Mouse (Mus musculus): ENCODE results near the gene Epyc.
"Not testable (repeated sequence)": the region's sequence is repeated elsewhere in the genome, so short reads cannot be mapped to it uniquely, and the experiment has no call there.

The Epyc gene

DNA sequence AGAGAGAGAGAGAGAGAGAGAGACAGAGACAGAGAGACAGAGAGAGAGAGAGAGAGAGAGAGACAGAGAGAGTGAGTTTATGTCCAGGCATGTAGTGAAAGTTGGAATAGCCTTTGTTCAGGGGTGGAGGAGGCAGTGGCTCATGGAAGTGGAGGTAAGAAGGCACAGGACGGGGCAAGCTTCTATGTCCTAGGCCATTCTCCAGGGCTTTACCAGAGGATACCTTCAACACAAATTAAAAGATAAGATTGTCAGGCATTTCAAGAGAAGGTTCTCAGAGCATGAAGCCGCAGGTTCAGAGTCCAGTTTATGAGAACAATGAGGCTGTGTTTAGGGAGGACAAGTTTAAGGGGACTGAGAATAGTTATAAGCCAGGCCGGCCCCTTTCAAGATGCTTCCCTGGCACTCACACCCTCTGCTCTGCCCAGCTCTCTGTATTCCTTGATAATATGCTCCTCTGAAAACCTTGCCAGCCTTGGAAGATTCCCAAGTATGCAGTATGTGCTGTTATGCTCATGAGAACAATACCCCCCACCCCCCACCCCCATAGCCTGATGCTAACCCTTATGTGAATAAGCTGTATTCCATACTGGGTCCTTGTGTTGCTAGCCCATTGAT, 71.5 kb downstream of the Epyc start:
- DNase-seq: peak; percentile 59

DNA sequence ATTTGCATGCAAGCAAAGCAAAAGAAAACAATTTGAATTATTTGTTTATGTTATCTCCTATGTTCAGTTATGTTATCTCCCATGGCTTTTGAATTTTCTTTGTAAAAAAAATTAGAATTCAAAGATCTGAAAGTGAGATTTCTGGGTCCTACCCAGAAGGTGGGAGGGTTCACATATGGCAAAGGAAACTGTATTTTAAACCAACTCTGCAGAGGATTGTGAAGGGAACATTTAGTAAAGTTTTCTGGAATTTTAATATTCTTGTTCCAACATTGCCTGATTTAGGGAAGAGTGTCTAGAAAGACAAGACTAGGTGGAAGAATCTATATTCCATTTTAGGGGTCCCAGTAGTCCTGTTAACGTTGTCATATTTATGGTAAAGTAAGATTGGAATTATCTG, 73.4 kb downstream of the Epyc start:
- DNase-seq: no peak

DNA sequence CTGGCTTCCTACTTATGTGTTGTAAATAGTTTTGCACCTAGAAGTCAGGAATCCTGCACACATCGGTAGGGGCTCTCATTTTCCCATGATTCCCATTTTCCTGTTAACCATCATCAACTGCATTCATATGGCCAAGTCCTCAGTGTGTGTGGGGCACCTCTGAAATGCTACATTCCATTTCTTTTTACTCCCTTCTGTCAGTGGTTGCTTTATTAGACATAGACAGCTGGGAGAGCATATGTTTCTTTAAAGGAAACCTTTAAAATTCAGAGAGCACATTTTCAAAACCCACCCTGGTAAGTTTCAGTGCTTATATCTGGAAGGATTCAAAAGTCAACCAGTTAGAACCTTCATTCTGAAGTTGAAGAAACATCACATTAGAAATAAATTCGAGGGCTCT, 74.2 kb downstream of the Epyc start:
- peak; percentile 35 for DNase-seq

DNA sequence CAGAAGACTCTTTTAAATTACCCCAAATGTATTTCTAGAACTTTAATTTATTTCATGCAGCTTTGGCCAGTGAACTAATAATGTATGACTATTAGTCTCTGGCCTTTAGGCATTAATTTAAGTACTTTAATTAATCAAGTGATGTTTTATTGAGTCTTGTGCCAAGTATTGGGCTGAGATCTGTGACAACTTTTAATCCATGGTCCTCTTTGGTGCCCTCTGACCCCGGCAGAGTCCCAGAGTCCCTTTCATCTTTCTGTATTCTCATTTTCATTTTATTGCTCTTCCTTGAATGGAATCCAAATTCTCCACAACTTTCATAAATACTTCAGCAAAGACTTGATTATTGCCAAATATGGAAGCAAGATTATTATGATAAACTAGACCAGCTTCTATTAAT, 76.8 kb downstream of the Epyc start:
- DNase-seq: no peak

DNA sequence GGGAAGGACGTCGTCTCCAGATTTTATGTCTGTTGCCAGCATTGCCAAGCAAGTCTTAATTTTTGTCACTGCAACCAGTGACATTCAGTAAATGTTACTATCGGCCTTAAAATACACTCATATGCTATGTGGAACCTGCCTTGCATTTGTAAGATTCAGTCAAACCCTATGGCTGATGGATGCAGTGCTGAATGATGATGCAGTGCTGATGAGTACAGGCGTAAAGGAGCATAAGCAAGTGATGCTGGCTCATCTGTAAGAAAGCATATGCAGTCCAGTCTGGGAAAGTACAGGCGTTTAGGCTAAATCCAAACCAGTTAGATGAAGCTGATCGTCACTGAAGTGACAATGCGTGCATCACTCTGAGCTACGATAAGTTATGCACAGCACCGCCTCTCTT, 78.8 kb downstream of the Epyc start:
- no peak for DNase-seq

DNA sequence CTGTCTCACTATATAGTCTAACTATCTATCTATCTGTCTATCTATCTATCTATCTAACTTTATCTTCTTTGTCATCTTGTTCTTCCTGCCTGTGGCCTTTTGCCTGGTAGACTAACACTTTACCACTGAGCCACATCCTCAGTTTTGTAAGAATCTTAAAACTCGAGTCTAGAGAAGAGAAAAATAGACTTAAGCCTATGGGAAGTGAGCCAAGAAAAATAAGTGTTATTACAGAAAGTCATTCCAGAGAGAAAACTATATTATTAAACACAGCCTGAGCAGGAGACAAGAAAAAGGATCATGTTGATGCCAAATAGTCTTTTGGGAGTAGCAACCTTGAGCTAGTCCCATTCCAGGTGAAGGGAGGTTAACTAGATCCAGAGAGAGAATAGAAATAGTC, 82.1 kb downstream of the Epyc start:
- DNase-seq: no peak

DNA sequence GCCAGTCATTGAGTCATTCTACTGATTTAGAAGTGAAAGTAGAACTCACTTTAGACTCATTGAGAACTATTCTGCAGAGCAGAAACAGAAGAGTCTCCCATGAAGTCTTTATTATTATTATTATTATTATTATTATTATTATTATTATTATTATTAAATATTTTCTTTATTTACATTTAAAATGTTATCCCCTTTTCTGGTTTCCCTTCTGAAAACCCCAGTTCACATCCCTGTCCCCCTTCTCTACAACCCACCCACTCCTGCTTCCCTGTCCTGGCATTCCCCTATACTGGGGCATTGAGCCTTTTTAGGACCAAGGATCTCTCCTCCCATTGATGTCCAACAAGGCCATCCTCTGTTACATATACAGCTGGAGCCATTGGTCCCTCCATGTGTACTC, 82.8 kb downstream of the Epyc start, which contains the start of gene C030005K15Rik:
Gene C030005K15Rik (minus strand): TSS at position 101 of the 400 bp plus-strand sequence.
- not testable (repeated sequence) for DNase-seq

Measured in layer of hippocampus, adult 9-11 months (tissue).